Mouse (Mus musculus) spleen, adult 18-20 months (tissue): ENCODE results near the gene Dhrs7b.
"Not testable (repeated sequence)": the region's sequence is repeated elsewhere in the genome, so short reads cannot be mapped to it uniquely, and the experiment has no call there.

Source experiments
- DNase-seq, 2 experiments: peaks; one replicate each; pipeline ENCODE4 v3.0.0; 2022; ENCODE audit warnings: mixed read lengths in 2 of 2

The Dhrs7b gene

DNA sequence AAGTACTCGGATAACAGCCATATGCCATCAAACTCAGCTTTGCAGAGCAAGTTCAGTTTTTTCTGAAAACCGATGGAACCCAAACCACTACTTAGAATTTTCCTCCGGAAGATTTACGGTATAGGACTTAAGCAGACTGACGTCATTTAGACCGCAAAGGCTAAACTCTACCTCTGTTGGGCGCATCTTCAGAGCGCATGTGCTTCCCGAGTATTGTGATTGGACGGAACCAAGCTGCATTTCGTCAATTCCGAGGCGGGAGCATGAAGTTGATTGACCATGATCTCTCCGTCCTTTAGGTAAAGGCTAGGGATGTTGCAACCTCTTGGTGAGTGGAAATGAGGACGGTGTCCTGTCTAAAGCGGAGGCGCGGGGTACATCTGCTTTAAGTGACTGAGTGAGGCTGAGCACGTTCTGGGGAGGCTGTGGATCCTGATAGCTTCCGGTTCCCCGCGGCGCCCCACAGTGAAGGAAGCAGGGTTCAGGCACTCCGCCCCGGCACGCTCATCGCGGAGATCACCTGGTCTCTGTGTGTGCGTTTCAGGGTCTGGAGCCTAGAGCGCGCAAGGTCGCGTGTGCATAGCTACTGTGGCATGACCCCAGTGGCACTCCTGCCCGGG, at the start of gene Dhrs7b:
Gene Dhrs7b (plus strand): TSS at position 199 of the 620 bp plus-strand sequence.
- DNase-seq, result peak; percentile 70 to 72

DNA sequence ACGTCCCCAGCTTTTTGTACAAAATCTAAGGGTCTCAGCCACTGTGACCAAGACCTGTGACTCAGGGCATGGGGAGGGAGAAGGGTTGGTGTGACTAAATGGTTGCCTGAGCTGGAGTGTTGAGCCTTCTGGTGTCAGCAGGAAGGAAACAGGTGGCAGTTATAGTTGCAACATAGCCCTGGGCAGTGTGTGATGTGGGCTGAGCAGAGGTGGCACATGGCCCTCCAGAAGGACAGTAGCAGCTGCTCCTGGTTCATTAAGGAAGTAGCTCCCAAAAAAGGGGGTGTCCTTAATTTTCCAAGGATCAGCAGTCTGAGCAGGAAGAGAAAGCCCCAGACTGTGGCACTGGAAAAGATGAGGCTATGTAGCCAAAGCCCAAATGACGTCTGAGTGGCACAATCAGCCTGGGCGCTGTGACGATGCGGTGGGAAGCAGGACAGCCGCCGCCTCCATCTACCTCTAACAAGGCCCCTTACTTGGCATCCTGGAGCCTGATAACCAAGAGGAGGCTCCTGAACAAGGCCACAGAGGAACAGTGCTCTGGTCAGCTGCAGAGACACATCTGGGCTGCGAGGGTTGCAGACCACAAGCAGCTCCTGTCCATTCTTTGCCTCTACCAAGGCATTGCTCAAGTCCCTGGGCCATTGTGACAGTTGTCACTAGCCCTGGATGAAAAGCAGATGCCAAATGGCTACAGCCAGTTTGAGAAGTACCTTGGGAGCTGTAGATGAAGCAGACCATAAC, 46.1 kb upstream of the Dhrs7b start:
- DNase-seq, result no peak

DNA sequence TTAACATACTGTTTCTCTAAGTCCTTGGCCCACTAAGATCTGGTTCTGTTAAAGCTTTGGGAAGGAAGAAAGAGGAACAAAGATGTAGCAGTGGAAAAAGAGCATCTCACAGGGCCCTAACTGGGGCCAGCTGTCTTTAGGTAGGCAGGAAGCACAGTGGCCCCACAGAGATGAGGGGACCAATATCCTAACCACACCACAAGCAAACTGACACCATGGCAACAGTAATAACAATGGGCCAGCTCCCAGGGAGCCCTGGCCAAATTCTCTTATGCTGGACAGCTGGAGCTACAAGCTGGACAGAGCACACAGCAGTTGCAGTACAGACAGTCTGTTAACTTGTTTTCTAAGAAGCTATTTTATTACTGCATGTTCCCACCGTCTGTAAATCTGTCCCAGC, 42.8 kb upstream of the Dhrs7b start:
- DNase-seq, result no peak

DNA sequence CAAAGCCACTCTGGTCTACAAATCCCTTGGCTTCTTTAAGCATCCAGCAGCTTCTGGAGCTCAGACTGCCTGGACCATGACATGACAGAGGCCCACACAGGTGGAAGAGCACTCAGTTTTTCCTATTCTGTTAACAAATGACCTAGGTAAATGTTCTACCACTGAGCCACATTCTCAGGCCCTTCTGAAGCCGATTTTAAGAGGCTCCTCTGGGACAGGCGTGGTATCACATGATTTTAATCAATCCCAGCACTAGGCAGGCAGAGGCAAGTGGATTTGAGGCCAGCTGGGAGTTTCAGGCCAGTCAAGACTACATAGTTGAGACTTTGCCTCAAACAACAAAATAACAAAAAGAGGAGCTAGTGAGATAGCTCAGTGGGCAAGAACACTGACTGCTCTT, 40.0 kb upstream of the Dhrs7b start:
- DNase-seq, result no peak

DNA sequence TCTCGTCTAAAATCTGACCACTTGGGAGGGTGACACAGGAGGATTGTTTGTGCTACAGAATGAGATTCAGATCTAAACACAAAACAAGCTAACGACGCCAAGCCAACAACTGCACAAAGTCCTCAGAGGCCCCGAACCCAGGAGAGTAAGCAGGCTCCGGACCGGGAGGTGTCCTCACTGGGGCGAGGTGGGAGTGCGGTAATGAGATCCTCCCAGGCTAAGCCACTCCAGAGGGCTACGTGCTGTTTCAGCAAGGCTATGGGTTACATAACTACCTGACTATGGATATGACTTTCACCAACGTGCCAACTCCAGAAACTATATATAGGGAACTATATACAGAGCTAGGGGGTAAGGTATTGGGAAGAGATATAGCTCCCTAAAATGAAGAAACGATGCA, 34.1 kb upstream of the Dhrs7b start:
- DNase-seq, result no peak

DNA sequence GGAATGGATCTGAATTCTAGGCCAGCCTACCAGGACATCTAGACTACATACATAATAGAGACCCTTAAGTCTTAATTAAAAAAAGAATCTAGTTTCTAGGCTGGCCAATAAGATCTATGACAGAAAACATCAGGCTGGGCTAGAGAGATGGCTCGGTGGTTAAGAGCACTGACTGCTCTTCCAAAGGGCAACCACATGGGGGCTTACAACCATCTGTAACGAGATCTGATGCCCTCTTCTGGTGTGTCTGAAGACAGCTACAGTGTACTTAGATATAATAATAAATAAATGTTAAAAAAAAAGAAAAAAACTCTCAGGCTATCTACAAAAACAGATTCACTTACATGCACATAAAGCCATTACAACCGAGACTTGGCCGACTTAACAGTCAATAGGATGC, 30.5 kb upstream of the Dhrs7b start:
- no peak for DNase-seq

DNA sequence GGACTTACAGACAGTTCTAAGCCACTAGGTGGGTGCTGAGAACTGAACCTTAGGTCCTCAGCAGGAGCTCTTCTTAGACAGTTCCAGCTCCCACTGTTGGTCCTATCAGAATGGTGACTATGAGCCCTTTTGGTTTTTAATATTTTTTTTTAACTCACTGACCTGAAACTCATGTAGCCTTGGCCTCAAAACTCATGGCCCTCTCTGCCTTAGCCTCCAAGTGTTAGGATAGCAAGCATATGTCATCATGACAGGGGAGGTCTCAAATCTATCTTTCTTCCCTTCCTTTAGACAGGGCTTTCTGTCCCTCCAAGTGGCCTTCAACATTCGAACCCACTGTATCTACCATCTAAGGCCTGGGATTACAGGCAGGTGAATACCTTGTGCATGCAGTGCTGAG, 29.5 kb upstream of the Dhrs7b start:
- DNase-seq, result no peak

DNA sequence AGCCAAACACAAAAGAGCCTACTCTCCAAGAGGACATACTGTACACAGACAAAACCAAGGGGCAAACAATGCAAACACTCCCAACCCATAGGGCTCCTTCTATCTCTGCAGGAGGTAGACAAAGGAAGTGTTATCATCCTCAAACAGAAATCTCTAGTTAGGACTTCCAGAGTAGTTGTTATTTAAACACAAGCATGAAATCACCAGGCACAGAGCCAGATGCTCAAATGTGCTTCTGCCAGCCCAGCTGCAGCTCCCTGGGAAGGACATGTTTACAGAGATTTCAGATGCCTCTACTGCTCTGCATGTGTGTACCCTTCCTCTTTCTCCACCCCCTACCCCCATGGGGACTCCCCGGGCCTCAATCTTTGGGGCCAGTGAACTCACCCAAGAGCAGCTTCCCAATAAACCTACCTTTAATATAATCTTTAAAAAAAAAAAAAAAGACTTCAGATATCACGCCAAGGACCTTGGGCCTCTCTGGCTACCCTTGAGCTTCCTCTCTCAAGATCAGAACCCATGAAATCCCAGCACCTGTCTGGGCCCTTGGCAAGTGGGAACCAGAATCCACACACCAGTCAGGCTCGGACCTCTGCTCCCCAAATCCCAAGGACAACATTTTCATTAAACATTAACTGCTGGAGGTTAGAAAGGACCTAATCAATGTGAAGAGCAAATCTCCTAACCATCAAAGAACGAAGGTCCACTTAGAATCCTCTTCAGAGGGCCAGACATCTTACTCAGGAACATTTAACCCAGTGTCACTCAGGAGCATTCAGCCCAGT, 22.0 kb upstream of the Dhrs7b start:
- no peak for DNase-seq

DNA sequence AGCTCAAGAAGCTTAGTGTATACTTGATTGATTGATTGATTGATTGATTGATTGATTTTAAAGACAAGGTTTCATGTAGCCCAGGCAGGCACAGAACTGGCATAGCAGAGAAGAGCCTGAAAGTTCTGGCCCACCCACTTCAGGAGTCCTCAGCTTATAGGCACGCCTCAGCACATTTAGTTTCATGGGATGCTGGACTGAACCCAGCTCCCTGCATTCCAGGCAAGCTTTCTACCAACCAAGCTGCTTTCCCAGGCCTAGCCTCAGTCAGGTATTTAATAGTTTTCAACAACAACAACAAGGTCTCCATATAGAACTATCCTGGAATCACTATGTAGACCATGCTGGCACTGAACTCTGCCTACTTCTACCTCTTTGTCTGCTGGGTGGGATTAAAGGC, 20.9 kb upstream of the Dhrs7b start:
- no peak for DNase-seq

DNA sequence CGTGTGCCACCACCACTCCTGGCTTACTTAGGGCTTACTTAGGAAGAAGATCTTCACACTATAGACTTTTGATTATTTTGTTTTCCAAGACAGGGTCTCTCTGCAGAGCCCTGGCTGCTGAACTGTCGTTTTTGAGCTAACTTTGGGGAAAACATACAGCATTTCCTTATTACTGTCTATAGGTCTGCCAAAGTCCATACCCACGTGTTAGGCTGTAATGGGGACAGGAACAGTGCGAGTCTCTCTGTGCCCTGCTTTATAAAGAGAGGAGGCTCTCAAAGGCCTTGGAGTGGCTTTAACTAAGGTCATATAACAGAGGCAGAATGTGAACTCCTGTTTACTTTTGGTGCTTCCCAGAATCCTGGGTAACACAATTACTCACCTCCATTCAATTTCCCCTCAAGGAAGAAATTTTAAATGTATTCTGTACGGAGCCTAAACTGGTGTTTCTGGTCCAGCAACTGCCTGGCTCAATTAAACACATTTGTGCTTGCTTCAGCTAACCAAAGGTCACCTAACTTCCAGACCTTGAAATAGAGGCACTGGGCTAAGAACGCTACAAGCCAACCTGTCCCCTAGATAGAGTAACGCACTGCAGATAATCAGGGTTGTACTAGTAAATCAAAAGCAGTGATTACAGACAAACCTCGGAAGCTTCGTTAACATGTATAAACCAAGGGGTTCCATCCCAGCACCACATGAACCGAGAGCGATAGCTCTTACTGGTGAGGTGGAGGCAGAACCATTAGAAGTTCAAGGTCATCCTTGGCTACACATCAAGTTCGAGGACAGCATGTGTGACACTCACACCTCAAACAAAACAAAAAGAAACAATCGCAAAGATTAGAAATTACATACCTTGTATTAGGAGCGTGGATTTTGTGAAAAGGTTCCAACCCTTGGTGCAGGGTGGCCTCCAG, 20.1 kb upstream of the Dhrs7b start:
- no peak for DNase-seq

DNA sequence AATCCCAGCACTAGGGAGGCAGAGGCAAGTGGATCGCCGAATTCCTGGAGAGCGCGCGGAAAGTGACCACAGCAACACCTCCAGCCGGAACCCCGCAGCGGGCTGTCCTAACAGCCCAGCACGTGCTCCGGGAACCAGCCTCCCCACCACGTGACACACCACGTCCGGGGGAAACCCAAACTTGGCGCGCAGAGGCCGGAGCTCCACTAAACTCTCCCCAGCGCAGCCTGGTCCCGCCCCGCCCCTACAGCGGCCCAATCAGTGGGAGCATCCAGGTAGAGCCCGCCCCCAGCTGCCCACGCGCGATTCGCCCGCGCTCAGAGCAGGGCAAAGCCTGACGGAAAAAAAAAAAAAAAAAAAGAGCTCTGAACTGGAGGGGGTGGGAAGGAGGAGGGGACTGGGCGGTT, 19.4 kb upstream of the Dhrs7b start:
- peak; percentile 92 to 93 for DNase-seq

DNA sequence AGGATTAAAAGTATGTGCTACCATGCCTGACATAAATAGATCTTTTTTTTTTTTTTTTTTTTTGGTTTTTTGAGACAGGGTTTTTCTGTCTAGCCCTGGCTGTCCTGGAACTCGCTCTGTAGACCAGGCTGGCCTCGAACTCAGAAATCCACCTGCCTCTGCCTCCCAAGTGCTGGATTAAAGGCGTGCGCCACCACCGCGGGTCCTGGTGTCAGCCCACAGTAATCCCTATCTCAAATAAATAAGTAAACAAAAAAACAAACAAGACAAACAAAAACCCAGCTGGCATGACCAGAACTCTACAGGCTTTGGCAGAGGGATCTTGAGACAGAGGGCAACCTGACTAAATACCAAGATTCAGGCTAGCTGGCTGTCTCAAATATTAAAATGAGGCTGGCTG, 18.8 kb upstream of the Dhrs7b start, which contains the start of gene Shmt1:
Gene Shmt1 (minus strand): TSS at position 101 of the 400 bp plus-strand sequence.
- DNase-seq, result not testable (repeated sequence)

DNA sequence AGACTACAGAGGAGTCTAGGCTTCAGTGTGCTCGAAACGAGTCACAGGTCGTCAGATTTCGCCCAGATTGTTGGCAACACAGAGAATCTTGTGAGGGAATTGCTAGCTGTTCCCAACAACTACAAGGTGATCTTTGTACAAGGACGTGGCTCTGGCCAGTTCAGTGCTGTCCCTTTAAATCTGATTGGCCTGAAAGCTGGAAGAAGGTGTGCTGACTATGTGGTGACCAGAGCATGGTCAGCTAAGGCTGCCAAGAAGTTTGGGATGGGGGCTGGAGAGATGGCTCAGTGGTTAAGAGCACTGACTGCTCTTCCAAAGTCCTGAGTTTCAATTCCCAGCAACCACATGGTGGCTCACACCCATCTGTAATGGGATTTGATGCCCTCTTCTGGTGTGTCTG, 14.0 kb upstream of the Dhrs7b start:
- DNase-seq, result no peak

DNA sequence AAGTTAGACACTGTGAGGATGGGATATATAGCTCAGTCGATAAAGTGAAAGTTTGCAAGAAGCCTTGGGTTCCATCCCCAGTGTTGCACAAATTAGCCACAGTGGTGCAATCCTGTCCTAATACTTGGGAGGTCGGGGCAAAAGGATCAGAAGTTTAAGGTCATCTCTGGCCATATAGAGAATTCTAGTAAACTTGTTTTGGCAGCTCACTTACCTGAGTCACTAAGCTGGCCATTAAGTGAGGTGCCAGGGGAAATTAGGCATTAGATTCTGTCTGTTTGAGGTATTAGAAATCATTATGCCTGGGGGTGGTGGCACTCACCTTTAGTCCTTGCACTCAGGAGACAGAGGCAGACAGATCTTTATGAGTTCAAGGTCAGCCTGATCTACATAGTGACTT, 6.7 kb upstream of the Dhrs7b start:
- no peak for DNase-seq

DNA sequence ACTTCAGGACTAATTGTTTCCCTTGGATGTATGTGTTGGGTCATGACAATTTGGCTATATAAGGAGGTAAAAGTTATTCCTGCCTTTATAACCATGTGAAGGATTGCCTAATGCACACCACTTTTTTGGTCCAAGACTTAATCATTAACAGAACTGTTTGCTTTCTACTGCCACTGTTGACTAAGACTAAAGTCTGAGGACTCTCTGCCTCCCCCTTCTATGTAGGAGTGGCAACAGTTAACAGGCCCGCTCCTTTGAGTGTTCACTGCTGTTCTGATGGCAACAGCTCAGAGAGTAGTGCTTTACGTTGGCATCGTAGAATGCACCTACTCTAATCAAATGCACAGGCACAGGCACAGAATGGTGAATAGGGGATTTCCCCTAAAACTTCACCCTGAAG, 5.2 kb upstream of the Dhrs7b start:
- DNase-seq, result no peak

DNA sequence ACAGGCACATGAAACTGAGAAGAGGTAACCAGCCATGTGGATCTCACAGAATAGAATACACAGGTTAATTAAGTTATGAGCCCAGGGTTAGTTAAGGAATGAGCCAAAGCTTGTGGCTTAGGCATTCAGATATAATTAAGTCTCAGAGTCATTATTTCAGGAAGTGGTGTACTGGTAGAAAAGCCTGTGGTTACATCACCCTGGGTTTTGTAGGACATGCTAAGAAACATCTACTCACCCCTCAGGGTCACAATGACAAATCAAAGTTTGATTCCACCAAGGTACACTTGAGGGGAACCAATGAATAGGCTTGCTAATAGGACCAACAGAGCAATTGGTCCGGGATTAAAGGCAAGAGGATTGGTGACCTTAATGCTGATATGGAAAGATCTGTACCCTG, 3.7 kb upstream of the Dhrs7b start:
- DNase-seq, result no peak

DNA sequence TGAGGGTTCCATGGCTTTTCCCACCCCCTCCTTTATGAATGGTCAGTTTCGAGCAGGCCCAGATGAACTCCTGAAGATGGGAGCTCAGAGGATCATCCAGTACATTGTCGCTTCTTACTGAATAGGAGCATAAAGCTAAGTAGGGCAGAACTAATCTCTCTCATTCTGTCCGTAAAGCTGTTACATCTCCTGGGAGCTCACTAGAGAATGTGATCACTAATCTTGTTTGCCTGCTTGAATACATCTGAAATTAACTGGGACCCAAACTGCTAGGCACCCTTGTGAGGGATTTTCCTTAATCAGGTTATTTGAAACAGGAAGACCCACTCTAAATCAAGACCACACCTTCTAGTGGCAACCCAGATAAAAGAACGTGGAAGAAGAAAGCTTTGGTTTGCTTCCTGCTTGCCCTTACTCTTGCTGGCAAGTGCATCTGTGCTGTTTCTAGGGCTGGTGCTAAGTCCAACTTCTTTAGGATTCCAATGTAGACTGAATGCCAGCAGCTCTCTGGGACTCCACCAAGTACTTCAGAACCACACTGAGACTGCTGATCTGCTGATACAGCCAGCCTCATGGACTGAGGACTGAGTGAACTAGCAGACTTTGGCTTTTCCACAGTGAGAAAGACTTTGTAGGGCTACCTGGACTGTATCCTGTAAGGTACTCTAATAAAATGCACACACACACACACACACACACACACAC, 3.0 kb upstream of the Dhrs7b start:
- no peak for DNase-seq

DNA sequence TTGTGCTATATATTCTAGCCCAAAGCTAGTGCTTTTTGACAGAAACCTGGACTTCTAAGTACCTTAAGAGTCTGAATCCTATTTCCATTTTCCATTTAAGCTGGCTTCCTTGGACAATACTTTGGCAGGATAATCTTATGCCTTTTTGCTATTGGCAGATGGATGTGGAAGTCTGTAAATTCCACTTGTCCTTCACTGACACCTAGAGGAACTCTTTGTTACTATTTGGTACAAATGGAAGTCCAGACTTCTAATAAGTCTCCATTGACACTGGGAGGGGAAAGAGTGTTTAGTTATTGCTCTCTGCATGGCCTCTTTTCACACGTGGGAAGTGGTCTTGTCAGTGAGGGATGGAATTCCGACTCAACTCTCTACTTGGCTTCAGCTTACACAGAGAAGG, 1.5 kb upstream of the Dhrs7b start:
- DNase-seq, result no peak

DNA sequence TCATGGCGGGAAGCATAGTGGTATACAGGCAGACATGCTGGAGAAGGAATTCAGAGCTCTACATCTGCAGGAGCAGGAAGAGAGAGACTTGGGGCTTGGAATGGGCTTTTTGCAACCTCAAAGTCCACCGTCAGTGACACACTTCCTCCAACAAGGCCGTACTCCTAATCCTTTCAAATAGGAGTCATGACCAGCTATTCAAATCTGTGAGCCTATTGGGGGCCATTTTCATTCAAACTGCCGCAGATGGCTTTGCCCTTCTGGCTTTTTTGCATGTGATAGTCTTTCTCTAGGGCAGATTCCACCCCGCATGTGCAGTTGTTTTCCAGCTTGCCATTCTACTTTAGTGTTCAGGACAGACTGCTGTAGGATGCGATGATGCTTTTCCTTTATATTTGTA, 6.5 kb downstream of the Dhrs7b start:
- no peak for DNase-seq

DNA sequence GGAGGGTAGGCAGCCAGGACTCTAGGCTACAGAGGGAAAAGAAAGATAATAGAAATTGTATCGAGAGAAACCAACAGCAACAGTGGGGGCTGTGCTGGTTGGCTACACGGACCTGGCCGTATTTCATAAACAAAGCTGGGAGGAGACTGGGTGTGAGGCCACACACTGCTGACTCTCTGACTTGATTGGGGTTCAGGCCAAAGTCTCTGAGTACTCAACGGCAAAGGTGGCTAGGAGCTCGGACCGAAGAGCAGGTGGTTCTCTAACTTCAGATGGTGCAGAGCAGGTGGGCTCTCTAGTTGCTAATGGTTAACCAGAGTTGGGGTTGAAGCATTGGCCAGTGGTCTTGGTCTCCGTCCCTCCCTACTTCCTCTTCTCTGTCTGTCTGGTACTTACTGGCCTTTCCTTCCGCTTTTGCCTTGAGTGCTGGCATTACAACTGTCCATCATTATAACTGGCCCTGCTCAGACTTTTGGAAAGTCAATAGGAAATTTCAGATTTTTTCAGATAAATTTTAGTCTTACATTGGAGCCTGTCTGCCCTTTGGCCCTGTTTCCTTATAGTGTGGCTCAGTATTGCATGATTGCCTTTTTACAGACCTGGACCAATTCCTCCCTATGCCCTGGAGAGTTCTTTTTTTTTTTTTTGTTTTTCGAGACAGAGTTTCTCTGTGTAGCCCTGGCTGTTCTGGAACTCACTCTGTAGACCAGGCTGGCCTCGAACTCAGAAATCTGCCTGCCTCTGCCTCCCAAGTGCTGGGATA, 7.4 kb downstream of the Dhrs7b start:
- DNase-seq, result no peak

DNA sequence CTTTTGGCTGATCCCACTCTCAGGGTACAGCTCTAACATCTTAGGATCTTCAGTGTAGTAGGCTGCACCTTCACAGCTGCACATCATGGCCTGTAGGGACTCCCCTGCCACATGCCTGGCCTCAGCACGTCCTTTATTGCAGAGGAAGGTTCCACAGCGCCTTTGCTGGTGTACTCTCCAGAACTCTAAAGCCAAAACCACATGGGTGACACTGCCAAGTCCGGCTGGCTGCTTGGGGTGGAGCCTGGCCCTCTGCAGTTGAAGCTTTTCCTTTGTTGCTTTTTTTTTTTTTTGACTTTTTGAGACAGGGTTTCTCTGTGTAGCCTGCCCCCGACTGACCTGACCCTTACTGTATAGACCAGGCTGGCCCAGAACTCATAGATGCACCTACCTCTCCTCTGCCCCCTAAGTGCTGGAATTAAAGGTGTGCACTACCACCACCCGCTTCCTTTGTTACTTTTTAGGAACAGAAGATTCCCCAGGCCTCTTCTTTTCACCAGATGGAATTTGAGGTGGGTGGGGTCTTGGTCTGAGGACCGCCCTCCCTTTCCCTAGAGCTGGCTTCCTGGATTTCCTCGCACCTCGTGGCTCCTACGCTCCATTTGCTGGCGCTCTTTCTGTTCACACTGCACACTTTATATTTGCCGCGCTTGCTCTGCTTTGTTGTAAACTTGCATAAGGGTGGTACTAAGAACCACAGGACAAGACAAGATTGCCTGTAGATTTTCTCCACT, 11.2 kb downstream of the Dhrs7b start:
- DNase-seq, result no peak
